Mouse (Mus musculus) cortical plate, adult 2 months (tissue): ENCODE data around the gene Olfr679.
"Not testable (repeated sequence)": the region's sequence is repeated elsewhere in the genome, so short reads cannot be mapped to it uniquely, and the experiment has no call there.

ENCODE experiments used
- CTCF ChIP-seq: fragments of 200-500 bp; IDR thresholded peaks from 2 replicates; pipeline ENCODE4 v1.5.1; 2011; ENCODE audit warnings: mild to moderate bottlenecking, control low read depth, low read length; ENCODE audit not compliant: insufficient read depth; ENCODE audit errors: extremely low read depth
- POLR2A ChIP-seq: fragments of 200-500 bp; IDR thresholded peaks from 2 replicates; pipeline ENCODE4 v1.6.1; 2011; ENCODE audit warnings: mild to moderate bottlenecking, low read length, control low read depth; ENCODE audit not compliant: insufficient read depth; ENCODE audit errors: extremely low read depth

DNA sequence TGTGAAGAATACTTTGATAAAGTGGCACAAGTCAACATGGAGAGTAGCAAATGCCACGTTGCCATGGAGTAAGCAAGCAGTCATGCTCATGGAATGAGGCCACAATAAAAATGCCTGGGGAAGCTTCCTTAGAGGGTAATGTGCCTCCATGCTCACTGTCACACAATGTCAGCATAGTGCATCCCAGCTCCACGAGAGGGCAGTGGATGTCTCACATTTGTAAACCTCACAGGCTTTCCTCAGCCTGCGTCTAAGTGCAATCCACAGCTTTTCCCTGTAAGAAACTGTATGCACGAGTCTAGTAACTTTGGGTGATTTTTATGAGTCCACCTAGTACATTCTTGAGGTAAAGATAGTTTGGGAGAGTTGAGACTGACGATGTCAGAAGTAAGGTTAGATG lies 47.2 kb upstream of the Olfr679 start:
- TF ChIP-seq CTCF, POLR2A: not testable (repeated sequence)
